In genomic region chr13:101920384-101920783, GRCm38 (mm10) we compare ENCODE assay signal across 22 mouse cellular contexts.
DNase-seq lines count a peak whose midpoint lies in the region; ATAC-seq lines count a peak whose summit lies in the region.
"Had no signal": no experiment of that assay in that cellular context is flagged by ENCODE, and none has a peak within 500 bp of the region (broad histone marks: within the 10 kb centered on the region; RNA-seq: fewer than 3 reads in every experiment).

No protein-coding gene starts in this region.

- no peak overlapping the region for H3K27ac ChIP-seq in midbrain, embryonic 11.5 days (ENCODE audit: low read depth, low read length)
- no peak overlapping the region for H3K27ac ChIP-seq in midbrain, embryonic 15.5 days
- H3K27ac ChIP-seq: embryonic facial prominence, embryonic 13.5 days; embryonic facial prominence, embryonic 15.5 days; forebrain, embryonic 10.5 days; forebrain, embryonic 12.5 days had no signal

- no peaks in the 10 kb centered on the region for H3K4me1 ChIP-seq in midbrain, embryonic 11.5 days (ENCODE audit: control insufficient read depth, insufficient read depth, low read length)
- H3K4me1 ChIP-seq in midbrain, embryonic 15.5 days = no peaks in the 10 kb centered on the region
- H3K4me1 ChIP-seq: embryonic facial prominence, embryonic 13.5 days; forebrain, embryonic 12.5 days had no signal

- H3K36me3 ChIP-seq in midbrain, embryonic 11.5 days (ENCODE audit: control insufficient read depth, insufficient read depth, low read length) = no peaks in the 10 kb centered on the region
- no peaks in the 10 kb centered on the region for H3K36me3 ChIP-seq in midbrain, embryonic 15.5 days (replicated peaks)
- H3K36me3 ChIP-seq: embryonic facial prominence, embryonic 13.5 days; embryonic facial prominence, embryonic 15.5 days; forebrain, embryonic 10.5 days; forebrain, embryonic 12.5 days had no signal

- no peaks in the 10 kb centered on the region for H3K27me3 ChIP-seq in midbrain, embryonic 11.5 days (ENCODE audit: control insufficient read depth, insufficient read depth, low read length)
- H3K27me3 ChIP-seq in midbrain, embryonic 15.5 days (replicated peaks) = no peaks in the 10 kb centered on the region
- H3K27me3 ChIP-seq: embryonic facial prominence, embryonic 13.5 days; embryonic facial prominence, embryonic 15.5 days; forebrain, embryonic 12.5 days had no signal

- DNase-seq in heart, adult 11 months = peak; percentile 52
- DNase-seq in heart, adult 18-20 months = no peak
- DNase-seq in midbrain, embryonic 11.5 days (ENCODE audit: low spot score, missing footprints) = peak; percentile 8
- DNase-seq in frontal cortex, postnatal 14 days (ENCODE audit: low spot score in 2 of 2) = no peak
- DNase-seq: adrenal gland, adult 2 months; adrenal gland, postnatal 10 days; adrenal gland, postnatal 25 days; cerebellum, adult 11 months; cerebellum, adult 18-20 months; cerebellum, adult 8-10 months; cerebellum, adult 9-11 months; cerebellum, postnatal 14 days; cerebellum, postnatal 36 days; embryo, embryonic 11 days had no signal

- no peak overlapping the region for H3K9ac ChIP-seq in midbrain, embryonic 11.5 days (ENCODE audit: low read length)
- no peak overlapping the region for H3K9ac ChIP-seq in midbrain, embryonic 15.5 days
- H3K9ac ChIP-seq: embryonic facial prominence, embryonic 13.5 days; embryonic facial prominence, embryonic 15.5 days; forebrain, embryonic 12.5 days had no signal

- no peak overlapping the region for H3K4me3 ChIP-seq in midbrain, embryonic 11.5 days (ENCODE audit: low read depth, low read length)
- H3K4me3 ChIP-seq in midbrain, embryonic 15.5 days = no peak overlapping the region
- H3K4me3 ChIP-seq: embryonic facial prominence, embryonic 13.5 days; embryonic facial prominence, embryonic 15.5 days; erythroblast, embryonic 14.5 days; forebrain, embryonic 10.5 days; forebrain, embryonic 12.5 days had no signal

- 85% methylated on average over 3 of the region's 3 CpGs for WGBS in midbrain, embryonic 11.5 days
- WGBS in midbrain, embryonic 15.5 days = 91% methylated on average over 3 of the region's 3 CpGs

- H3K9me3 ChIP-seq in midbrain, embryonic 11.5 days (ENCODE audit: control insufficient read depth, low read length) = no peaks in the 10 kb centered on the region
- H3K9me3 ChIP-seq in midbrain, embryonic 15.5 days = no peaks in the 10 kb centered on the region
- H3K9me3 ChIP-seq: embryonic facial prominence, embryonic 13.5 days; embryonic facial prominence, embryonic 15.5 days; forebrain, embryonic 10.5 days; forebrain, embryonic 12.5 days had no signal

- ATAC-seq in midbrain, embryonic 11.5 days (ENCODE audit: low FRiP score) = no peak
- no peak for ATAC-seq in midbrain, embryonic 15.5 days (replicated peaks)
- ATAC-seq: forebrain, embryonic 14.5 days; forebrain, embryonic 16.5 days had no signal

- no peak overlapping the region for H3K4me2 ChIP-seq in midbrain, embryonic 11.5 days
- no peak overlapping the region for H3K4me2 ChIP-seq in midbrain, embryonic 15.5 days
- H3K4me2 ChIP-seq: embryonic facial prominence, embryonic 13.5 days; embryonic facial prominence, embryonic 15.5 days; forebrain, embryonic 12.5 days had no signal

Comparison
In these comparisons a context has a peak if more than half of its experiments do, and no peak if none do; other contexts are left out.
1. DNase-seq: peak in heart, adult 11 months (single experiment) and midbrain, embryonic 11.5 days (single experiment); none in heart, adult 18-20 months (0 of 2) and frontal cortex, postnatal 14 days (0 of 2).